Mouse (Mus musculus): ENCODE measurements at regions not wholly inside any gene's neighbourhood (a gene's known extent, or its start where the extent isn't known, plus 50 kb on each side); places are given as distances from the start of the nearest gene placed in this dataset.

DNA sequence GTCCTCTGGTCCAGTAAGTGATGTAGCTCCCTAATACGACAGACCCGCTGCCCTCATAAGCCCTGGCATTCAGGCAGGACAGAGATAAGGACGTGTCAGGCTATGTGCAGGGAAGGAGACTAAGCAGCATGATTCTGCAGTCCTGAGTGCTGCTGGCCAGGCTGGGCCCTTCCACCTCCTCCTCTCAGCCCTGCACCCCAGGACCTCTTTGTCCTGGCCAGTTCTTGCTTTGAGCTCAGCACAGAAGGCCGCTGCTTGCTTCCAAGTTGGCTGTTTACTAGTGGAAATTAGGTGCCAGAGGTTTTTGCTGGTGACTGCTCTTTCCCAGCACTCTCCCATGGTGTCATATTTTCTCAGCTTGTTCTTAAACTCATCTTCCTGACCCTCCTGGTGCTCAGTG lies 249.3 kb upstream of the Tnp1 start:
- TF ChIP-seq CTCF (IDR thresholded peaks at IDR 0.05) = no peak
- TF ChIP-seq EP300 (IDR thresholded peaks at IDR 0.05) = no peak
